In genomic region chr4:96062045-96062444, GRCm38 (mm10) we compare ENCODE assay signal across 35 mouse cellular contexts. TPM values are rescaled to one million over a fixed set of nuclear protein-coding genes. Genes with fewer than 3 reads are reported as not detected.
"Had no signal": no experiment of that assay in that cellular context is flagged by ENCODE, and none has a peak within 500 bp of the region (broad histone marks: within the 10 kb centered on the region; RNA-seq: fewer than 3 reads in every experiment).

No protein-coding gene starts in this region.

- ATAC-seq: hindbrain, embryonic 16.5 days; hindbrain, postnatal 0 days; inflammation-experienced regulatory T-cells, adult 6 months; intestine, embryonic 15.5 days; intestine, embryonic 16.5 days; intestine, postnatal 0 days had no signal

- H3K36me3 ChIP-seq: heart, embryonic 10.5 days; heart, embryonic 12.5 days; heart, embryonic 13.5 days; heart, embryonic 15.5 days; hindbrain, embryonic 10.5 days; hindbrain, embryonic 12.5 days; hindbrain, embryonic 13.5 days; hindbrain, embryonic 15.5 days; intestine, embryonic 15.5 days had no signal

- H3K27me3 ChIP-seq: heart, embryonic 12.5 days; heart, embryonic 13.5 days; heart, embryonic 15.5 days; hindbrain, embryonic 12.5 days; hindbrain, embryonic 13.5 days; hindbrain, embryonic 15.5 days; intestine, embryonic 15.5 days had no signal

- DNase-seq: heart, adult 2 months; heart, postnatal 10 days; heart, postnatal 14 days; heart, postnatal 36 days; heart, postnatal 4 days; kidney, adult 11 months; kidney, postnatal 10 days; kidney, postnatal 14 days; kidney, postnatal 25 days; kidney, postnatal 4 days; layer of hippocampus, adult 9-11 months; layer of hippocampus, postnatal 36 days had no signal

- H3K9me3 ChIP-seq: heart, embryonic 10.5 days; heart, embryonic 12.5 days; heart, embryonic 13.5 days; heart, embryonic 15.5 days; hindbrain, embryonic 10.5 days; hindbrain, embryonic 12.5 days; hindbrain, embryonic 13.5 days; hindbrain, embryonic 15.5 days; intestine, embryonic 15.5 days had no signal

- H3K4me1 ChIP-seq: heart, embryonic 10.5 days; heart, embryonic 12.5 days; heart, embryonic 13.5 days; heart, embryonic 15.5 days; hindbrain, embryonic 10.5 days; hindbrain, embryonic 12.5 days; hindbrain, embryonic 13.5 days; hindbrain, embryonic 15.5 days; intestine, embryonic 15.5 days had no signal

- H3K4me3 ChIP-seq: heart, adult 2 months; heart, embryonic 10.5 days; heart, embryonic 12.5 days; heart, embryonic 13.5 days; heart, embryonic 15.5 days; hindbrain, embryonic 10.5 days; hindbrain, embryonic 12.5 days; hindbrain, embryonic 13.5 days; hindbrain, embryonic 15.5 days; intestine, embryonic 15.5 days; layer of hippocampus, adult 2 months; left cerebral cortex, adult 2 months had no signal

- H3K9ac ChIP-seq: heart, embryonic 12.5 days; heart, embryonic 13.5 days; heart, embryonic 15.5 days; hindbrain, embryonic 12.5 days; hindbrain, embryonic 13.5 days; hindbrain, embryonic 14.5 days; hindbrain, embryonic 15.5 days; intestine, embryonic 15.5 days had no signal

- H3K4me2 ChIP-seq: heart, embryonic 11.5 days; heart, embryonic 12.5 days; heart, embryonic 13.5 days; heart, embryonic 15.5 days; hindbrain, embryonic 12.5 days; hindbrain, embryonic 13.5 days; hindbrain, embryonic 14.5 days; hindbrain, embryonic 15.5 days; intestine, embryonic 15.5 days had no signal

- H3K27ac ChIP-seq: heart, adult 2 months; heart, embryonic 10.5 days; heart, embryonic 13.5 days; heart, embryonic 15.5 days; hindbrain, embryonic 10.5 days; hindbrain, embryonic 12.5 days; hindbrain, embryonic 13.5 days; hindbrain, embryonic 14.5 days; hindbrain, embryonic 15.5 days; hindbrain, postnatal 0 days; intestine, embryonic 15.5 days; layer of hippocampus, adult 2 months; left cerebral cortex, adult 2 months had no signal

RNA-seq across cellular contexts. Expression of gene Cyp2j13, which starts 15.3 kb away (rescaled TPM):
- polyA plus RNA-seq: heart, adult 2 months; heart, embryonic 11.5 days; heart, embryonic 12.5 days; heart, embryonic 13.5 days; heart, embryonic 14.5 days; heart, embryonic 15.5 days; heart, embryonic 16.5 days; heart, postnatal 0 days; hindbrain, embryonic 10.5 days; hindbrain, embryonic 11.5 days; hindbrain, embryonic 13.5 days; hindbrain, embryonic 14.5 days; hindbrain, embryonic 16.5 days; hindbrain, postnatal 0 days; inflammation-experienced regulatory T-cells, adult 6 months; intestine, embryonic 14.5 days had no signal
